Mouse (Mus musculus): ENCODE measurements around the gene Rab3gap1. TPM values are rescaled to one million over a fixed set of nuclear protein-coding genes. Genes with fewer than 3 reads are reported as not detected.

Gene Rab3gap1
- polyA plus RNA-seq, 1 experiment from 2014 or later: 13.3 TPM

DNA sequence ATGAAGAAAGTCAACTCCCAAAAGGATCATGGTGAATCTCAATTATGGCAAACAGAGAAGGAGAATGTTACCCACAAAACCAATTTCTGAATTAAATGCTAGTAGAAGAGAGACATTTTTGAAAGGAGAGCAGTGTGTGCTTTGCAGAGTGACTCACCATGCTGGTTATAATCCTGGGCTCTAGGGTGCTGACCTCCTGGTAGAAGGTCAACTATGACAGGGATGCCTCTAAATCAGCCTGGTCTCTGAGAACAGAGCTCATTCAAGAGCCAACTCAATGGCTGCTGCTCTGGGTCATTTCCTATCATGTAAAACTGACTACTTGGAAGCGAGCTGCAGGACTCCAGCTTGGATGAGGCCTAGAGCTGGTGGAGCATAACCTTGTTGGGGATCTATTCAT, 92.6 kb downstream of the Rab3gap1 start:
- H3K9me3 ChIP-seq (replicated peaks): no peaks in the 10 kb centered on the region
- peaks cover 18% of the 10 kb centered on the region for H3K36me3 ChIP-seq
- H3K4me2 ChIP-seq: no peak overlapping the region
- 79% methylated on average over 1 of the region's 1 CpGs for WGBS (ENCODE audit: insufficient replicate concordance)
- ATAC-seq: no peak
- no peak overlapping the region for H3K4me3 ChIP-seq
- no peaks in the 10 kb centered on the region for H3K4me1 ChIP-seq
- H3K9ac ChIP-seq: no peak overlapping the region
- no peak overlapping the region for H3K27ac ChIP-seq
- no peaks in the 10 kb centered on the region for H3K27me3 ChIP-seq (replicated peaks)

DNA sequence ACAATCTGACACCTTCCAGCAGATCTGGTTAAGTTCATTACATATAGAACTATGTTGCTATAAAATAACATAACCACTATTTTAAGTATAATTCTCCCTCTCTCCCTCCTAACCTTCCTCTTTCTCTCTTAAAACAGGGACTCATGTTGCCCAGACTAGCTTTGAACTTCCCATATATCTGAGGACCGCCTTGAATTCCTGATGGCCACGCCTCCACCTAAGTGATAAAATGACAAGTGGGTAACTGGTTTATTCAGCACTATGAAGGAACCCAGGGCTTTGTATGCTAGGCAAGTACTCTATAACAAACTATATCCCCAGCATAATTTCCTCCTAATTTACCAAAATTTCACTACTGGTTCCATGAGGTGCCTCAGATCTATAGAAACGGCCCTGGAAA, 94.8 kb downstream of the Rab3gap1 start:
- Histone ChIP-seq H3K9ac (no peak overlapping the region), H3K4me1 (no peaks in the 10 kb centered on the region), H3K4me2 (no peak overlapping the region), H3K27ac (no peak overlapping the region), H3K4me3 (no peak overlapping the region), H3K27me3 (replicated peaks) (no peaks in the 10 kb centered on the region), H3K36me3 (peaks cover 18% of the 10 kb centered on the region), H3K9me3 (replicated peaks) (no peaks in the 10 kb centered on the region)
- WGBS (ENCODE audit: insufficient replicate concordance): 77% methylated on average over 3 of the region's 3 CpGs
- no peak for ATAC-seq

DNA sequence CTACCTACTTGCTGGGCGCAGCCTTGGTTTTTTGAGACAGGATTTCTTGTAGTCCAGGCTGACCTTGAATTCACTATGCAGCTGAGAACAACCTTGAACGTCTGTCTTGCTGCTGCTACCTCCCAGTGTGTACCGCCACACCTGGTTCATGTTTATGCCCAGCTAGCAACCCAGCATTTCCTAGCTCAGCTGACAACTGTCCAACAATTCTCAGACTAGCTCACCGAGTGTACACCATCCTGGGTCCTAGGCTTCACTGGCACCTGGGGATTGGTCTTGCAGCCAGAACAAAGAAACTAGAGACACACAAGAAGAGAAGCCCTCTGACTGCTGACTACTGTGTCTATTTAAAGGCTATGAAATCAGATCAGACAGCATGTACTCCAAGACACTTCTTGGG, 102.3 kb downstream of the Rab3gap1 start:
- Histone ChIP-seq H3K4me3 (no peak overlapping the region), H3K27me3 (replicated peaks) (no peaks in the 10 kb centered on the region), H3K27ac (no peak overlapping the region), H3K36me3 (no peaks in the 10 kb centered on the region), H3K9me3 (replicated peaks) (no peaks in the 10 kb centered on the region), H3K4me2 (no peak overlapping the region), H3K4me1 (no peaks in the 10 kb centered on the region), H3K9ac (no peak overlapping the region)
- WGBS (ENCODE audit: insufficient replicate concordance): 60% methylated on average over 4 of the region's 4 CpGs
- ATAC-seq: no peak

DNA sequence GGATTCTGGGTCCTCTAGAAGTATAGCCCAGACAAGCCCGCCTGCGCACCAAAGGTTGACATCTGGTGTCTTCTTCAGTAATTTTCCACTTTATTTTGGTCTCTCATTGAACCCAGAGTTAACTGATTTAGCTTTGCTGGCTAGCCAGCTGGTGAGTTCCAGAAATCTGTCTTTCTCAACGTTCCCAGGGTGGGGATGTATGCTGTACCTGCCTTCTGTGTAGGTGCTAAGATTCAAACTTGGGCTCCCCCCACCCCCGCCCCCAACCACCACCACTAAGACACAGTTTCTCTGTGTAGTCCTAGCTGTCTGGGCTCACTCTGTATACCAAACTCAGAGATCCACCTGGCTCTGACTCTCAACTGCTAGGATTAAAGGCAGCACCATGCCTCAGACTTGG, 105.5 kb downstream of the Rab3gap1 start:
- no peak overlapping the region for H3K4me3 ChIP-seq
- H3K36me3 ChIP-seq: no peaks in the 10 kb centered on the region
- H3K4me1 ChIP-seq: no peaks in the 10 kb centered on the region
- H3K27me3 ChIP-seq (replicated peaks): no peaks in the 10 kb centered on the region
- no peak for ATAC-seq
- no peak overlapping the region for H3K4me2 ChIP-seq
- H3K9ac ChIP-seq: no peak overlapping the region
- 75% methylated on average over 4 of the region's 4 CpGs for WGBS (ENCODE audit: insufficient replicate concordance)
- H3K9me3 ChIP-seq (replicated peaks): no peaks in the 10 kb centered on the region
- no peak overlapping the region for H3K27ac ChIP-seq

DNA sequence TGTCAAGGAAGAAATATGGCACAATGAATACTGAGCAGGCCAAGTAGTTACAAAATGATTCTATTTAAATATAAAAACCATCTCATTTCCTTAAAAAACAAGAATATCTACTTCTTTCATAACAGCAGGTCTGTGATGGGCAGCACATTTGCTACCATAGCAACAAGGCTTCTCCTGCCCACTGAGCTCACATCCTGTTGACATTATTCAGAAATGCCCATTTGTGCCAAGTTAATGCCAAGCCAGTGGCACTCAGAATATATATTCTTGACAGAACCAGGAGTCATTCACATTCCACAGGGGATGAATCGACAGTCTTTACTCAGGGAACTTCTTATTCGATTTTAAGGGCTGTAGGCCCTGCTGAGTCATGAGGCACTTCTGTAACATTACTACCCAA, 107.1 kb downstream of the Rab3gap1 start:
- no peaks in the 10 kb centered on the region for H3K36me3 ChIP-seq
- H3K9me3 ChIP-seq (replicated peaks): no peaks in the 10 kb centered on the region
- ATAC-seq: no peak
- WGBS (ENCODE audit: insufficient replicate concordance): 61% methylated on average over 2 of the region's 2 CpGs
- no peaks in the 10 kb centered on the region for H3K27me3 ChIP-seq (replicated peaks)
- H3K4me2 ChIP-seq: no peak overlapping the region
- H3K4me3 ChIP-seq: no peak overlapping the region
- no peak overlapping the region for H3K27ac ChIP-seq
- no peaks in the 10 kb centered on the region for H3K4me1 ChIP-seq
- no peak overlapping the region for H3K9ac ChIP-seq

DNA sequence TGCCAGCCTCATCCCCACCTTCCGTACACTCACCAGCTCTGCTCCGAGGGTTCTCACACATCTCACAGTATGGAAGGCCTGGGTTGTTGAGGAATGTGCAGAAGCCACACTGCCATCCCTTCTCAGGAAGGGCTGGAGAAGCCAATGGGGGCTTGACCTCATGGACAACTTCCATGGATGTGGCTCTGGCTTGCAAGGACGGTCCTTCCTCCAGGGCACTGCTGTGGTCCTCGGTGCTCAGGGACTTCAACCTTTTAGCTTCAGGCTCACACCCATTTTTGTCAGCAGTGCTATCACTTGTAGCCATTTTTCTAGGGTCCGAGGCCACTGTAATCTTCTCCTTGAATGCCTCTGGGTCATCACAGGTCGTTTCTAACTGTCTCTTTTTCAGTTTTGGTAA, 107.5 kb downstream of the Rab3gap1 start:
- no peak overlapping the region for H3K4me3 ChIP-seq
- no peaks in the 10 kb centered on the region for H3K4me1 ChIP-seq
- H3K36me3 ChIP-seq: no peaks in the 10 kb centered on the region
- no peak overlapping the region for H3K9ac ChIP-seq
- no peak overlapping the region for H3K4me2 ChIP-seq
- no peak for ATAC-seq
- H3K27me3 ChIP-seq (replicated peaks): no peaks in the 10 kb centered on the region
- 78% methylated on average over 6 of the region's 6 CpGs for WGBS (ENCODE audit: insufficient replicate concordance)
- H3K9me3 ChIP-seq (replicated peaks): no peaks in the 10 kb centered on the region
- H3K27ac ChIP-seq: no peak overlapping the region

DNA sequence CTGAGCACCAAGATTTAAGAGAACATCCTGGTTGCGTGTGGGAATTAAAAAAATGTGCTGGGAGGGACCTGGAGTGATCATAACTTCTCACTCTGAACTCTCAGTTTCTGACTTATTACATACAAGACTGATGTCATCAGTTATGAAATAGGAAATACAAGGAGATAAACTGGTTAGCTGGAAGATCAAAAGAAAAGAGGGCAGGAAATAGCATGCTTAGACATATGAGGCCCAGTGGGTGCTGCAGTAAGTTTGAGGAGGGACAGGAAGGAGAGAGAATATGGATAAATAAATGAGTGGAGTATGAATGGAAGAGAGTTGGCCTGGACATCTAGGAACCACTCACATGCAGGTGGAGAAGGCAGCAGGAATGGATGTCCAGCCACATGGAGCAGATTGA, 109.6 kb downstream of the Rab3gap1 start:
- H3K4me3 ChIP-seq: no peak overlapping the region
- no peaks in the 10 kb centered on the region for H3K9me3 ChIP-seq (replicated peaks)
- no peaks in the 10 kb centered on the region for H3K36me3 ChIP-seq
- no peak overlapping the region for H3K4me2 ChIP-seq
- H3K27me3 ChIP-seq (replicated peaks): no peaks in the 10 kb centered on the region
- H3K4me1 ChIP-seq: no peaks in the 10 kb centered on the region
- WGBS (ENCODE audit: insufficient replicate concordance): 87% methylated on average over 1 of the region's 1 CpGs
- ATAC-seq: no peak
- no peak overlapping the region for H3K9ac ChIP-seq
- no peak overlapping the region for H3K27ac ChIP-seq

DNA sequence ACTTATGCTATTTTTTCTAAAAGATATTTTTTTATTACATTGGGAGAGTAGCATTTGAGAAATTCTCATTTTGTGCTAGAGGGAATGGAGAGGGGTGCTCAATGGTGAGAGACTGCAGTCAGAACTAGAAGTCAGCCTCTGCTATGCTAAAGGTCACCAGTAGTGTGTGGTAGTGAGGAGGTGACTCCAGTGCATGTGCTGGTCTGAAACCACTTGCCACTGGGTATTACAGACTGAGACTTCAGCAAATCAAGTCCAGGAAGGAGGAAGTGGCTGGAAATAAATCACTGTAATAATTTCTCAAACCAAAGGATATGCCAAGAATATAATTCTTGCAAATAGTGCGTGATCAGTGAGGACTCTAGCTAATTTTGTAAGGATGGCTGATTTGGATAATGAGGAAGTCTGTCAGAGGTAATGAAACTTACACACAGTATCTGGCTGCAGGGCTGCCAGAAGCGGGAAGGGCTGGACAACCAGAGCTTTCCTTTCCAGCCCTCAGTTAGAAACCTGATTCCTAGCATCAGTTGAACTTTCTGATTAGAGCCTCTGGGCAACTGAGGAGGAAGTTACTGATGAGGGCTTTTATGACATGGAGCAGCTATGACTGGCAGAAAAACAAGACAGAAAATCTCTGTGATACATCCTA, 112.5 kb downstream of the Rab3gap1 start:
- WGBS (ENCODE audit: insufficient replicate concordance): 61% methylated on average over 2 of the region's 2 CpGs
- ATAC-seq: no peak

DNA sequence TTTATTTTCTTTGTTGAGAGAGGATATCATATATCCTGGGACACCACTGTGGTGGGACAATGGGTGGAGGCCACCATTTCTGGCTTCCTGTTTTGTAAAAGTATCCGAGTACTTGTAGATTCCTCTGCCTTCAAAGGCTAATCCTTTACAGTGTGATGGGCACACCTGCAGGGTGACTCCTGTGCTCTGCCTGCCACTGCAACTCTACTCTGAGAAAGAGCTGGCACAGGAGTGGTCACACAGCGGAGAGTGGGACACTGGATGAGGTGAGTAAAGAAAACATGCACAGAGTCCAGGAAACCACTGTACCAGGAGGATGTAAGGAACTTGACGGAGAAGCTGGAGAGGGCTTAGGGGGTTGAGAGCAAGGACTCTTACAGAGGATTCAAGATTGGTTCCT, 113.7 kb downstream of the Rab3gap1 start:
- no peaks in the 10 kb centered on the region for H3K9me3 ChIP-seq (replicated peaks)
- no peak overlapping the region for H3K4me2 ChIP-seq
- H3K27ac ChIP-seq: no peak overlapping the region
- WGBS (ENCODE audit: insufficient replicate concordance): 75% methylated on average over 3 of the region's 3 CpGs
- H3K27me3 ChIP-seq (replicated peaks): no peaks in the 10 kb centered on the region
- H3K36me3 ChIP-seq: no peaks in the 10 kb centered on the region
- H3K4me1 ChIP-seq: no peaks in the 10 kb centered on the region
- no peak overlapping the region for H3K4me3 ChIP-seq
- no peak for ATAC-seq
- H3K9ac ChIP-seq: no peak overlapping the region

More for the DNA sequence above, 112.5 kb downstream of the Rab3gap1 start:
- no peaks in the 10 kb centered on the region for H3K4me1 ChIP-seq
- no peak overlapping the region for H3K27ac ChIP-seq
- H3K4me2 ChIP-seq: no peak overlapping the region
- H3K4me3 ChIP-seq: no peak overlapping the region
- H3K9me3 ChIP-seq (replicated peaks): no peaks in the 10 kb centered on the region
- H3K9ac ChIP-seq: no peak overlapping the region
- H3K27me3 ChIP-seq (replicated peaks): no peaks in the 10 kb centered on the region
- H3K36me3 ChIP-seq: no peaks in the 10 kb centered on the region

DNA sequence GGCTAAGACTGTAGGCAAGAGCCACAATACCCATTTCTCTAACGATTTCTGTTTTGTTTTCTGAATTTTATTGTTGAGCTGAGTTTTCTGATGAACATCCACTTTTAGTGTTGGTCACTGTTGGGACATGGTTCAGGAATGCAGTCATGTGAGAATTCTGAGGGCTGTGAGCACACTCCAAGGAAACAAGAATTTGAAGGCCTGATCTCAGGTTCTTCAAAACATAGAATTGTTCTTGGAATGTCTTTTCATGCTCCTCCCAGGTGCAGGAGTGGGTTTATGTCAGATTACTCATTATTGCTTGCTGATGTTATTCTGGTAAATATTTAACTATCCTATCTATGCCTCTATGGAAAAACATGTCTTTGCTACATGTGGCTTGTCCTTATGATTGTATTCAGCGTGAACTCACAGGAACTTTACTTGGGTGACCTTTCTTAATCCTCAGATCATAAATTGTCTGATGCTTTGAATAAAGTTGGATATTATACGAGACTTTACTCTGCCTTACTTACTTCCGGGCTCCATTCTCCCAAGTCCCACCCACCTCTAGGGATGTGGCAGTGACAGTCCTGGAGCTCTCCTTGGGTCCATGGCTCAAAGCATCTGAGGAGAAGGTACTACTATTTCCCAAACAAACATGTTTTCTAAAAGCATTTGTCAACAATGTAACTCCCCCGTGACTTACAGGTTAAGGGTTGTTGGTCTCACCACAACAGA, 114.9 kb downstream of the Rab3gap1 start:
- H3K27me3 ChIP-seq (replicated peaks): no peaks in the 10 kb centered on the region
- no peaks in the 10 kb centered on the region for H3K9me3 ChIP-seq (replicated peaks)
- H3K36me3 ChIP-seq: peaks cover 2% of the 10 kb centered on the region; the same call in 1 of the 2 replicates
- H3K4me2 ChIP-seq: no peak overlapping the region
- WGBS (ENCODE audit: insufficient replicate concordance): 82% methylated on average over 5 of the region's 5 CpGs
- no peaks in the 10 kb centered on the region for H3K4me1 ChIP-seq
- ATAC-seq: no peak
- no peak overlapping the region for H3K4me3 ChIP-seq
- H3K27ac ChIP-seq: no peak overlapping the region
- no peak overlapping the region for H3K9ac ChIP-seq

DNA sequence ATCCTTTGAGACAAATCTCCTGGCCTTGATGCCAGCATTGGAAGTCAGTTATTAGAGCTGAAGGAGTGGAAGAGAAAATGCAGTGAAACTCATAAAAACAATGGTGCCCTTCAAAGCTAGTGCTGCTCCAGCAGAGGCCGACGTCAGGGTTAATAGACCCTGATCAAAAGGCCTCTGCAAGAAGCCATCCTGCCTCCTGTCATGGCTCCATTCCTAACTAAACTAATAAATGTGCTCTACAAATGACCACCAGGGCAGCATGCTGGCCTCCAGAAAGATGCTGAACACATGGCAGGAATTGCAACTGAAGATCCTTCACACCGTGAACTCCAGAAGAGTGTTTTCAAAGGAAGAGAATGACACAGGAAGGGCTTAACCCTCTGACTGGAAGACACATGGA, 116.8 kb downstream of the Rab3gap1 start:
- Histone ChIP-seq H3K27me3 (replicated peaks) (no peaks in the 10 kb centered on the region), H3K27ac (no peak overlapping the region), H3K4me2 (no peak overlapping the region), H3K4me1 (no peaks in the 10 kb centered on the region), H3K9ac (no peak overlapping the region), H3K9me3 (replicated peaks) (no peaks in the 10 kb centered on the region), H3K4me3 (no peak overlapping the region), H3K36me3 (peaks cover 2% of the 10 kb centered on the region; the same call in 1 of the 2 replicates)
- WGBS (ENCODE audit: insufficient replicate concordance): 74% methylated on average over 3 of the region's 3 CpGs
- no peak for ATAC-seq

DNA sequence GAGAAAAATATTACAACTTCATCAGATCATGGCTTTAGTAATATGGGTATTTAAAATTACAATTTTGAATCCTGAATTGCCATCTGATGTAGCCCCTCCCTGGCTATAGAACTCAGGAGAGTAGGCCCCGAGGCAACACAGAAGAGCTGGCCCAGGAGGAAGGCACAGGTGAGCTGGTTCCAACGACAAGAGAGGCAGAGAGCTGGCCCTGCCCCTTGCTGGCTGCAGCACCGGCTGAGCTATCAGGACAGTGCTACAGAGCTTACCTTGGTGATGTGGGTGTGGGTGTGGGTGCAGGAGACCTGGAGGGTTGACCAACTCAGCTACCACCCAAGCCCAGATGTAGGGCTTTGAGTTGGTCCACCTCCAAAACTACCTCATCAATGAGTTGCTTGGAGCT, 119.7 kb downstream of the Rab3gap1 start:
- 65% methylated on average over 3 of the region's 3 CpGs for WGBS (ENCODE audit: insufficient replicate concordance)

More for the DNA sequence above, 119.7 kb downstream of the Rab3gap1 start:
- no peak overlapping the region for H3K4me3 ChIP-seq
- peaks cover 16% of the 10 kb centered on the region for H3K36me3 ChIP-seq
- no peak overlapping the region for H3K4me2 ChIP-seq
- H3K27me3 ChIP-seq (replicated peaks): no peaks in the 10 kb centered on the region
- H3K4me1 ChIP-seq: no peaks in the 10 kb centered on the region
- no peaks in the 10 kb centered on the region for H3K9me3 ChIP-seq (replicated peaks)
- H3K27ac ChIP-seq: no peak overlapping the region
- no peak overlapping the region for H3K9ac ChIP-seq
- no peak for ATAC-seq
